Mouse (Mus musculus): Measurements from ENCODE around the gene Slc25a21.
"Not testable (repeated sequence)": the region's sequence is repeated elsewhere in the genome, so short reads cannot be mapped to it uniquely, and the experiment has no call there.

The Slc25a21 gene

DNA sequence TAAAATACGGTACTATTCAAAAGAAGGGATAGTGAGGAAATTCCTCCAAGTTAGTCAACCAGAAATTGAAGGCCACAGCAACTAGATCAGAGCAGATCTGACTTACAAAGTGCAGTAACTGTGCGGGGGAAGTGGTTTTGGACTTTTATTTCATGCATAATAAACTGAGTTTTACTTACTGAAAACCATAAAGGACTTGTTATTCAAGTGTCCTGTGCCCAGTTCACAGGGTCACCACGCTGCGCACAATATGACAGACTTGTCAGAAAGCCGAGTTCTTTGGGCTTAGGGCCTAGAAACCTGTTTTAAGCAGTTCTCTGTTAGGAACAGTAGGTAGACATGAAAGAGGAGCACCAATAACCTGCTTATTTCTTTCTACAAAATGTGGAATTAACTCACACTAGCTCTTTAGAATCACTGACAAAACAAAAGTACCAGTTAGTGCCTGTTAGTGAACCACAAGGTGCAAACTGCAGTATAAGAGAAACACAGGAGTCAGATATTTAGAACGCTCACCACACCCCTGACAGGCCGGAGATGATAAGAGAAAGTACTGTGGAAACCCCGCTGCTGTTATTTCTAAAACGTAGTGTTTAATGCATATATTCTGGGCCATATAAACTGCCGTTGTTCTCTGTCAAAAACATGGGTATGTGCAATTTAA is at the start of gene Slc25a21:
TSS of gene Slc25a21 (minus strand) at position 110 of the 664 bp plus-strand sequence.
- DNase-seq (ENCODE audit: low spot score): no peak

DNA sequence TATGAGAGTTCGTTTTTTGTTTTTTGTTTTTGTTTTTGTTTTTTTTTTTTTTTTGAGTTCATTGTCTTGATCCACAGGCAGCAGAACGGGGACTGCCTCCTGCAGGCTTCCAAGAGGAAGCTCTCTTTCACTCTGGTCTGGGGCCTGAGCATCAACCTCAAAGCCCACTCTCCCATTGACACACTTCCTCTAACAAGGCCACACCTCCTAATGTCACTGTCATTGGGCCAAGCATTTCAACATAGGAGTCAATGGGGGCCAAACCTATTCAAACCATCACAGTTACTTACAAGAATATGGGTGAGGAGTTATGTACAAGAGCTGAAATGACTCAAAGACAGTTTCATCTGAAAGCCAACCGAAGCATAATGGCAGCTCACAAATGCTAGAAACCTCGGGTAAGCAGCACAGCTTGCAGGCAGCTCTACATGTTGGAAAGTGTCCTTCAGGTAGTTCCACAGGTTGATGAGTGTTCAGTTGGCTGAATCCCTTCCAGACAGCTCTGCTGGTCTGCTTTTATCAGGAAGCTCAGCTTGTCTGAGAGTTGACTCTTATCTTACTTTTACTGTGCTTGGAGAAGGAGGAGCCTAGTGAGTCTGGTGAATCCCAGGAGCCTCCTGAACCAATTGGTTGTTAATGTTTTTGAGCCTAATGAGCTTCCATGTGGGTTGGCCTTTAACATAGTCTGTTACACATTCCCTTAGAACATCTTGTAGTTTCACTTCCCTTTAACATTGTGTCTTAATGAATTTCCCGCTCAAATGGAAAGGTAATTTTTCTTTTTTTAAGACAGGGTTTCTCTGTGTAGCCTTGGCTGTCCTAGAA is 46.6 kb upstream of the Slc25a21 start:
- no peak for DNase-seq (ENCODE audit: low spot score)

DNA sequence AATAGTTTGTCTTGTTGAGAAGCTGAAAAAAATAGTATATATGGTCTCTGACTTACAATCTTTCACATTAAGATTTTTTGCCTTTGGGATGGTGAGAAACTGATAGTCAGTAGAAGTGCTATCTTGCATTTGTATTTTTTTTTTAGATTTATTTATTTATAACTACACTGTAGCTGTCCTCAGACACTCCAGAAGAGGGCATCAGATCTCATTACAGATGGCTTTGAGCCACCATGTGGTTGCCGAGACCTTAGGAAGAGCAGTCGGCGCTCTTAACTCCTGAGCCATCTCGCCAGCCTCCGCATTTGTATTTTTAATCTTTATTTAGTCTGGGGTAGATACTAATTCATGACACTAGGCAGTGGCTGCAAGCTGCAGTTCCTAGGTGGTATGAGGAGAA is 36.1 kb upstream of the Slc25a21 start:
- DNase-seq (ENCODE audit: low spot score): no peak

DNA sequence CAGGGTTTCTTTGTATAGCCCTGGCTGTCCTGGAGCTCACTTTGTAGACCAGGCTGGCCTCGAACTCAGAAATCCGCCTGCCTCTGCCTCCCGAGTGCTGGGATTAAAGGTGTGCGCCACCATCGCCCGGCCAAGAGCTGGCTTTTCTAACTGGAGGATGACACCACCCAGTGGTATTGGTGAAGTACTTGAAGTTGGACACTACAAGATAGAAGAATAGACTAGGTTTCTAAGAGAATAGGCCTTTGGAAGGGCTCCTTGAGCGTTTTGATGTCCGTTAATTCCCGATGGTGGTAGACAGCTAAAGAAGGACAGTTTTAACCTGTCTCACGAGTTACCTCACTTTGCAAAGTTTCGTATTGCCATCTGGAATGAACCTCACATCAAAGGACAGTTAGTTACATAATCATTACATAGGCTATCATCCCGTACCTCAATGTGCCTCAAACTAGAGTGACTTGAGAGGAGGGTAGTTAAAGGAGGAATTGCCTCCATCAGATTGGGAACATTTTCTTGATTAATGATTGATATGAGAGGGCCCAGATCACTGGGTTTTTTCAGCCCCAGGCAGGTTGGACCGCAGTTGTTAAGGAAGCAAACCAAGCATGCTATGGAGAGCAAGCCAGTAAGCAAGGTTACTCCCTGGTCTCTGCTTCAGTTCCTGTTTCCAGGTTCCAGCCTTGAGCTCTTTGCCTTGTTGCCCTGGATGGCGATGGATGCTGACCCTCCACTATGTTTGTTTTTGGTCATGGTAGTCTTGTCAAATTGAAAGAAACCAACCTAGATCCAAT is 34.0 kb upstream of the Slc25a21 start:
- DNase-seq (ENCODE audit: low spot score): peak; percentile 45

DNA sequence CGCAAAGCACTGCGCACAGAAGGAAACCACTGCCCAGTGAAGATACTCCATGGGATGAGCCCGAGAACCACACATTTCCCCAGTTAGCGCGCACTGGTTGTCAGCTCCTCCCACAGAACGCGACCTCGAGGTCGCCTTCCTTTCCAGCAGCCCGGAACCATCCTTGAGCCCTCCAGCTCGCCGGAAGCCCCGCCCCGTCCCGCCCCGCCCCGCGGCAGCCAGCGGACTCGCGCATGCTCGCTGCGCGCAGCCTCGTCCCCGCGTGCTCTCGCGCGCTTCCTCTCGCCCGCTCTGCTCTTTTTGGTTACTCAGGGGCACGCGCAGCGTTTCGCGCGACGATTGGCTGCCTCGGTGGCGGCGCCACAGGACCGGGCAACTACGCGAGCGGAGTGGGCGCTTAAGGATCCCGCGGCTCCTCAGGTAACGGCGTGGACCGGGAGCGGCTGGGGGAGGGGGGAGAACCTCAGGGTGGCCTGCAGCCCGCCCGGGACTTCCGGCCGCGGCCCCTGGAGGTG is 33.0 kb upstream of the Slc25a21 start, which contains the start of the genes Prps1l3 and Mipol1:
TSS of gene Prps1l3 (plus strand) at position 221 of the 515 bp plus-strand sequence.
TSS of gene Mipol1 (plus strand) at position 236 of the 515 bp plus-strand sequence.
- DNase-seq (ENCODE audit: low spot score): peak; percentile 88

DNA sequence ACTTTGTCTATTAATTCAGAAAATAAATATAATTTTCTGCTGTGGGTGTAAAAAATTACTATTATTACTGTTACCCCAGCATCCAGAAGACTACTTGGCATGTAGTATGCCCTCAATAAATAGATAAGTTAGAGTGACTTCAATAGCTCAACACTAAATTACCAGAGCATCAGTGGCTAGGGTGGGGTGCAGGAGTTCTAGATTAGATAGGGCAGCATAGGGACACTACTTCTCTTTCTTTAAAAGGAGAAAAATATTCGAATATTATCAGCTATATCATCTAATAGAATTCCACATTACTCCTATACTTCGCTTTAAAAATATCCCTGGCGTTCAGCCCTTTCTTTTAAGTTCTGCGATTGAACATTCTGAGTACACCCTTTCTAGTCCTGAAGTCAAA is 32.4 kb upstream of the Slc25a21 start:
- DNase-seq (ENCODE audit: low spot score): no peak

DNA sequence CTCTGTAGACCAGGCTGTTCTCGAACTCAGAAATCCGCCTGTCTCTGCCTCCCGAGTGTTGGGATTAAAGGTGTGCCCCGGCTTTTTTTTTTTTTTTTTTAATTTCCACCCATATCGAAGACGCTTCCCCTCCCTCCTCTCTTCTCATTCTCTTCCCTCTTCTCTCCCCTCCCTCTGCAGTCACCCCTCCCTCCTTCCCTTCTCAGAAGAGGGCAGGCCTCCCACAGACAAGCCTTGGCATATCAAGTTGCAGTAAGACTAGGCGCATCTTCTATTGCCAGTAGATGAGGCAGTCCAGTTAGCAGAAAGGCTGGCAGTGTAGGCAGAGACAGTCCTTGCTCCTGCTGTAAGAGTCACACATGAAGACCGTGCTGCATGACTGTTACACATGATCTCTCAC is 30.5 kb upstream of the Slc25a21 start:
- DNase-seq (ENCODE audit: low spot score): no peak

DNA sequence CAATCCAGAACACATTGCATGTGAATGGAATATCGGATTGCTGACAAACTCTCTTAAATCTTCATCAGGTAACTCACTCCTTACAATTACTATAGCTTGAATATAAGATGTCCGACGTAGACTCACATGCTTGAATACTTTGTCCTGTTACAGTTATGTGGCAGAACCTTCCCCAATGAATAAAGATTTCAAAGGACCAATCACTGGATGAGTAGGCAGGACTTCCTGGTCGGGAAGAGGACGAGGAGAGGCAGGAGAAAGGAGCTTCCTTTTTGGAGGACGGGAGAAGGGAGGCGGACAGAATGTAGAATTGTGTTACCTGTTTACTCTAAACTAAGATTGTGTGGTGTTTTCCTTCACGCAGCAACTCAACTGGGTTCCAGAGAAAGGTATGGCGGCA is 29.1 kb upstream of the Slc25a21 start:
- no peak for DNase-seq (ENCODE audit: low spot score)

DNA sequence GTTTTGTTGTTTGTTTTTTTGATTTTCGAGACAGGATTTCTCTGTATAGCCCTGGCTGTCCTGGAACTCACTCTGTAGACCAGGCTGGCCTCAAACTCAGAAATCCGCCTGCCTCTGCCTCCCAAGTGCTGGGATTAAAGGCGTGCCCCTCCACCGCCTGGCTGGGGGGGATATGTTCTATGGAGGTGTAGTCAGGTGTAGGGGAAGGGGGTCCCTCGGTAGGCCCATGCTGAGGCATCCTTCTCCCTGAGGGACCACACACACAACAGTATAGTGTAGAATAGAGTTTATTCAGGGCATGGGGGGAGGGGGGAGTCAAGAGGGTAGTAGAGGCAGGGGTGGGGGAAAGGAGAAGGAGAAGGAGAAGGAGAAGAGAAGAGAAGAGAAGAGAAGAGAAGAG is 15.2 kb upstream of the Slc25a21 start:
- not testable (repeated sequence) for DNase-seq (ENCODE audit: low spot score)

DNA sequence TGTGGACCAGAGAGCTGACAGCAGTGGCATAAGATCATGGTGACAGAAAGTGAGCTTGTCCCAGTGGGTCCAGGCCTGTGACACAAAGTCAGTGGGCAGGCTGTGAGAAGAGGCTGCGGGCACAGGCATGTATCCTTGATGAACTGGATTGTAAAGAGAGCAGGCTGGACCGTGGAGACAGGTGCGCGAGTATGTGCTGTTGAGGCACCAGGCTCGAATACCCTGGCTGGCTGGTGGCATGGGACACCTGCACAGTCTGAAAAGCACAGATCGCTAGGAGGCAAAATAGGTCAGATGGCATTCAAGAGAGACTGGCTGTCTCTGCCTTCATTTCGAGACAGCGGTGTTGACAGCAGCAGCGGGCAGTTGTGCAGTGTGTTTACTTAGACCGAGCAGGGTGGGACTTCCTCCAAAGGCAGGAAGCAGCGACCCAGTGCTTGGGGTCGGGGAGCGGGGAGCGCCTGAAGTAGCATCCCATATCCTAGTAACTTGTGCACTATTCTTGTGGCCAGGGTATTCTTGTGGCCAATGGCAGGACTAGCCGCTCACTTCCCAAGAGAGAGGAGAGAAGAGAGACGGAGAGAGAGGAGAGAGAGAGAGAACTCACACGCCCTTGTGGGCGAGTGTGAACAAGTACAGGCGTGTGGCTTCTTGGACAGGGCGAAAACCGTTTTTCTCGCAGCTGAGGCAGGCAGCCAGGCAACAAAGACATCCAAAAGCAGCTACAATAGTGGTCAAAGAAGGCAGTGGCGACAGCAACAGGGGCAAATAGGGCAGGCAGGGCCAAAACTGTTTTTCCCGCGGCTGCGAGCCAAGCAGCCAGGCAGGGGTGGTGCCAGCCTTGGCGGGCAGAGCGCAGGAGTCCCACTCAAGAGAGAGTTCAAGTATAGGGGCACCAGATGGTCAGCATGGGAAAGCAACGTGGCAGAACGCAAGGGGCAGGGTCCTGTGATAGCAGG is 14.4 kb upstream of the Slc25a21 start:
- DNase-seq (ENCODE audit: low spot score): peak; percentile 64

DNA sequence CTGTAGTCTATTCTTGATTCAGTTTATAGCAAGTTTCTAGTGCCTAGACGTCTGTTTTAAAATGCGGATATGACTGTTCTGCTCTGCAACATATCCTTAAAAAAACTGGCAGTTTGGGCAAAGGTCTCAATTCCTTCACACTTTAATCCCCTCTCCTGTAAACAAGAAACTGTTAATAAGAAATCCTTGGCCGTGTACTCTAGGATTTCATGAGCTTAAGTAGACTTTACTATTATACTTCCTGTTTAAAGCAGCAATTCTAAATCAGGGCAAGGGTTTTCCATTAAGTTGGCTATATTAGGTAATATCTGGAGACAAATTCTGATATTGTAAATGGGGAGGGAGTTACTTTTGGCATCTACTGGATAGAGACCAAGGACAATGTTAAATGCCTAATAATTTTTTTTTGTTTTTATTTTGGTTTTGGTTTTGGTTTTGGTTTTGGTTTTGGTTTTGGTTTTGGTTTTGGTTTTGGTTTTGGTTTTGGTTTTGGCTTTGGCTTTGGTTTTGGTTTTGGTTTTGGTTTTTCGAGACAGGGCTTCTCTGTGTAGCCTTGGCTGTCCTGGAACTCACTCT is 7.1 kb upstream of the Slc25a21 start:
- DNase-seq (ENCODE audit: low spot score): no peak

DNA sequence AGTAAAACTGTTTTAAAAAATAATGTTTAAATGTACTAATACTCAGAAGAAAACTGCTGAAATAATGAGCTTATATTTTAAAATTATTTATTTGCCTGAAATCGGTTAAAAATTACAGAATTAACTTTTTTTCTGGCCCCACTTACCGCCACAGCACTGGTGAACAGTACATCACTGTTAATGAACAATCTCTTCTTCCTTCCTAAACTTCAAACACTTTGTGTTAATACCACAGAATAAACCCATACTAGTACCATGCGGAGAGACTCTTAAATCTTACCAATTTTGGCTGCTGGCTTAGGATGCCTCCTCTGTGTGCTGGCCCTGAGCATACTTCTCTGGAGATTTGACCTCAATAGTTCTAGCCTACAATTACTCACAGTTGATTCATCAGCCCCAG is 4.6 kb upstream of the Slc25a21 start:
- no peak for DNase-seq (ENCODE audit: low spot score)

DNA sequence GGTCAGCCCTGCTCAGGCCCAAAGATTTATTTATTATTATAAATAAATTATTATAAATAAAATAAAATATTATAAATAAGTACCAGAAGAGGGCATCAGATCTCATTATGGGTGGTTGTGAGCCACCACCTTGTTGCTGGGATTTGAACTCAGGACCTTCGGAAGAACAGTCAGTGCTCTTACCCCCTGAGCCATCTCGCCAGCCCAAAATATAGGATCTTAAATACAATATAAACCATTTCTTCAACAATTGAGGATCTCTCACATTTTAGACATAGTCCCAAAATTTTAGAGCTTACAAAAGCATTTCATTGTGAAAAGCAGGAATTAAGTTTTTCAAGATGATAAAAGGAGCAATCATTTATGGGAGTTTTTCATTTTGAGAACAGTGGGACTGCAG is 2.2 kb upstream of the Slc25a21 start:
- no peak for DNase-seq (ENCODE audit: low spot score)

DNA sequence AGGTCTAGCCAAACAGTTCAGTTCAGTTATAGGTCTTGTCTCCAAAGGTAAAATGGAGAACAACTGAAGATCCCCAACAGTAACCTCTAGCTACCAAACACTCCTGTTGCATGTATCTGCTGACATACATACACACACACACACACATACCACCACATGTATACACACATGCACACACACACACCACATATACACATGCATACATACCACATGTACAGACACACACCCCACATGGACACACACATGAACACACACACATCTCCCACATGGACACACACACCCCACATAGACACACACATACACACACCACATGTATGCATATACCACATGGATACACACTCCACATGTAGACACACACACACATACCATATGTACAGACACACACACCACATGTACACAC is 997 bp upstream of the Slc25a21 start:
- no peak for DNase-seq (ENCODE audit: low spot score)

DNA sequence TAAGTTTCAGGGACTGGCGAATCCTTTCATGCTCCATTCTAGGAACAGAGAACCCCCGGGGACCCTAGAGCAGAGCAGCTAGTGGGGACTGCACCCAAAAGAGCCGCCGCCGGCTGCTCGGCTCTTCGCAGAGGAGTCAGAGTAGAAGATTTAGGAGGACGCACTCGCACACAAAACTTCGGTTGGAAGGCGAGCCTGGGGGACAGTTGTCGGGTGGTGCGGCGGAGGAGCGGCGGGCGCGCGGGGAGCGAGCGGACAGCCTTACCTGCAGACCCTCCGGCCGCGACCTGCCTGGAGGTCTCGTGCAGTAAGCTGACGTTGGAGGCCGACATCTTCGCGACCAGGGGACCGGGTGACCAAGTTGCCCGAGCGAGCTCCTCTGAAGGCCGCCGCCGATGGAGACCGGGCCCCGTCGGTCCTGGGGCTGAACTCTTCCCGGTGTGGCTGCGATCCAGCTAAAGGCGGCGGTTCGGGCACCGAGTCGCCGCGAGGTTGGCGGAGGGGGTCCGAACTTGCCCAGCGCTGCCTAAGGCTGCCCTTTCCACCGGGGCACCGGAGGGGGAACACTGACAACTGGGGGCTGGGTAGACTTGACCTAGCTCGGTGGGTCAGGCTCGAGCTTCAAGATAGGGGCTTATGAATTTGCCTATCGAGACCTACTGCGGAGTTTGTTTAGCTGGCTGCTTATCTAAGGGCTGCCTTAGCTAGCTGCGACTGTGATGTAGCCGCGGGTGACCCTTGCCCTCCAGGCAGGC is 487 bp downstream of the Slc25a21 start:
- peak; percentile 66 for DNase-seq (ENCODE audit: low spot score)

DNA sequence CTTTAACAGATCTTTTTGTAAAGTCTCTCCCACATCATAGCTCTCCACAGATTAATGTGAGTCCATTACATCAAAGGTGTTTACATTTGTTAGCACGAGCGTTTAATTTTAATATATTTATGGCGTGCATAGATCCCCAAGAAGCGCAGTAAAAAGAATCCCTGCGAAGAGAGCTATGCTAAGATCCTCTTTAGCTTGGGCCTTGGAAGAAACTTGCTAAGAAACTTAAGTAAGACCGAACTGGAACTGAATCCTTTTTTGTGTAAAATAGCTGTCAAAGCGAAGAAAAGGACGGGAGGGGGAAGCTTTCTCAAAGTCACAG is 1.0 kb downstream of the Slc25a21 start:
- no peak for DNase-seq (ENCODE audit: low spot score)

DNA sequence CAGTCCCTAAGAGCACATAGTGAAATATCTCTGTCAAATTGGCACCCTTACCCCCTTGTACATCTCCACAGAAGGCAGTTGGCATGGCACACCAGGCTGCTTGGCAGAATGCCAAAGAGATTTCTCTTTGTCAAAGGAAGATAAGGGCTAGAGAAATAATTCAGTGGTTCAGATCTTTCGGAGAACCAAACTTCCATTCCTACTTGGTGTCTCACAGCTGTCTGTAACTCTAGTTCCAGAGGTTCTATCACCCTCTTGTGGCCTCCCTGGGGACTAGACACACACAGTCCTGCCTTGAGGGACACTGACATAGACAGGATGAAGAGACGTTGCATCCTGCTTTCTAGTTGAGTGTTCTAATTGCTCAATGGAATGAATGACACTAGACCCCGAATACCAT is 2.7 kb downstream of the Slc25a21 start:
- DNase-seq (ENCODE audit: low spot score): no peak

DNA sequence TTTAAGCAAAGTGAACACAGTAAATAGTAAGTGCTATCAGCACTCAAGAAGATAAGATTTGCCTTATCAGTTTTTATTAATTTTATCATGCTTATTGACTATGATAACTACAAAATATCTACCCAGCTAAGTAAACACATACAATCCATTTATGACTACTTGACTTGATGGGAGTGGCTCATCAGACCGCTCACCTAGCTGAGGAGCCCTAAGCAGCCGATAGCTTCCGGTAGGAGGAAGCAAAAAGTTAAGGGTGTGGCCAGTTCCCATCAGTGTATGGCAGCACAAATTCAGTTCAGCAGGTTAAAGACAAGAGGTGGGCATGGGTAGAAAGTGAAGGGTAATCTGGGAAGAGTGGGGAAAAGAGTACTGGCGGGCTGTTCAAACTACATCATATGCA is 10.2 kb downstream of the Slc25a21 start:
- DNase-seq (ENCODE audit: low spot score): no peak

DNA sequence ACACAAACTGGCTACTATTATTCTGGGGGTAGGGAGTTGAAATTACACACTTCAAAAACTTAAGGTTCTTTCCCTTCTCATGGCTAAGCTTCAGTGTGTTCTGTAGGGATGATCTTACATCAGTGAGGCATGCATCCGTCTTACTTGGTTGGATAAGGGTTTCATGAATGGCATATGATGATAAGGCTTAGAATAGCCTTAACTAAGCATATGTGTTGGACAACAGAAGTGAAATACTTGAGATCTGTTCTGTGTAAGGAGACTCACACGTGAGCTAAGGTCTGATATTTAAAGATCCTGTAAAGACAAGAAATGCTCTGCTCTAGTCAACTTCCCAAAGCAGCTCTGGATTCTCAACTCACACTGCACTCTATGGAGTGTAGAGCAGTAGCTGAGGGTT is 11.1 kb downstream of the Slc25a21 start:
- DNase-seq (ENCODE audit: low spot score): no peak

DNA sequence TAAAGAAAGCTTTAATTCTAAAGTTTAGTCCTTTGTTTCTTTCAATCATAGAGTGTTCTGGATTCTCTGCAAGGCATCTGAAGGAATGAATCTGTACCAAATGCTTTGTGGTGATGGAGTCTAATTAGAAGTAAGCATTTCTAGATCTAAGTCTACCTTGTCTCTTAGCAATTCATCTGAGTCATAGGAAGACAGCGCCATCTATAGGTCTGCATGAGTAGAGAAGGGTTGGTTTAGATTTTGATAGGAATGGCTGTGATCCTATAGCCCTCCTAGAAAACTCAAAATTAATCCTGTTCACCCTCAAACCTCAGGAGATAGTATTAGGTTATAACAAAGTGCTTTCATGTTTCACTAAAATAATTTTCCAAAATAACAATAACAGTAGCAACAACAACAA is 11.8 kb downstream of the Slc25a21 start:
- no peak for DNase-seq (ENCODE audit: low spot score)
